Mouse (Mus musculus): ENCODE data around the gene Rassf4.
"Not testable (repeated sequence)": the region's sequence is repeated elsewhere in the genome, so short reads cannot be mapped to it uniquely, and the experiment has no call there.

Gene Rassf4

DNA sequence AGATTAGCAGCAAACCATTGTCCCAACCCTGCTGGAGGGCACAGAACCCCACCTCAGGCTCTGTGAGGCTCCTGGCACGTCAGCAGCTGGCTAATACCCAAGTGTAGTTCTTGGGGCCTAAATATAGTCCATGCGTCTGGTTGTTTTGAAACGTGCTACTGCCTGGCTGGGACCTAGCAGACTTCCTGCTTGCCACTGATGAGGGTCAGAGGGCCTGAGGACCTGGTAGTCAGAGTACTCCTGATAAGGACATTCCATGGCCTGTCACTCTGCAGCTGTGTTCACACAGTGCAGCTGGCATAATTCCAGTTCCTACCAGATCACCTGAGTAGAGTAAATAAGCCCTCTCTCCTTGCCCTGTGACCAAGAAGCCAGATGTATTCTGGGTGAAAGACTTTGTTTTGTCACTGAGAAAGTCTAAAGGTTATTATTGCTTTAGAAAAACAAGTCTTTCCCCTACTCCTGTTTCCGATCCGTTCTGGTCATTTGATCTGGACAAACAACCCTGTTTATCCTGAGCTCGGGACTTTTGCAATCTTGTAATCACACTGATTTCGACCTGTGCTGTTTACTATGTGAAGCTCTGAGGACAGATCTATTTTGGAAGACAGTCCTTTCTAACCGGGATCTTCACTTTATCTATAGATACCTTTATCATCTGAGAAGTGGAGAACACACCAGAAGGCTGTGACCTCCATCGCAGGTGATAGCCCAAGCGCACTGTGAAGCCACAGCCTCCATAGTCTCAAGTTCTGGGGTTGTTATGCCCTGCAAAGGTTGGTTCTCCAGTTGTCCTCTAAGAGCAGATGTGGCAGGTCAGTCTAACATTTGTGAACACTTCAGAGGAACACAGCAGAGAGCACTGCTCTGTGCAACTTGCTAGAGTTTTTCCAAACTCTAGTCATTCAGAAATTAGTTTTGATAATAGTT, 38.2 kb downstream of the Rassf4 start:
- peak; percentile 42 for DNase-seq

DNA sequence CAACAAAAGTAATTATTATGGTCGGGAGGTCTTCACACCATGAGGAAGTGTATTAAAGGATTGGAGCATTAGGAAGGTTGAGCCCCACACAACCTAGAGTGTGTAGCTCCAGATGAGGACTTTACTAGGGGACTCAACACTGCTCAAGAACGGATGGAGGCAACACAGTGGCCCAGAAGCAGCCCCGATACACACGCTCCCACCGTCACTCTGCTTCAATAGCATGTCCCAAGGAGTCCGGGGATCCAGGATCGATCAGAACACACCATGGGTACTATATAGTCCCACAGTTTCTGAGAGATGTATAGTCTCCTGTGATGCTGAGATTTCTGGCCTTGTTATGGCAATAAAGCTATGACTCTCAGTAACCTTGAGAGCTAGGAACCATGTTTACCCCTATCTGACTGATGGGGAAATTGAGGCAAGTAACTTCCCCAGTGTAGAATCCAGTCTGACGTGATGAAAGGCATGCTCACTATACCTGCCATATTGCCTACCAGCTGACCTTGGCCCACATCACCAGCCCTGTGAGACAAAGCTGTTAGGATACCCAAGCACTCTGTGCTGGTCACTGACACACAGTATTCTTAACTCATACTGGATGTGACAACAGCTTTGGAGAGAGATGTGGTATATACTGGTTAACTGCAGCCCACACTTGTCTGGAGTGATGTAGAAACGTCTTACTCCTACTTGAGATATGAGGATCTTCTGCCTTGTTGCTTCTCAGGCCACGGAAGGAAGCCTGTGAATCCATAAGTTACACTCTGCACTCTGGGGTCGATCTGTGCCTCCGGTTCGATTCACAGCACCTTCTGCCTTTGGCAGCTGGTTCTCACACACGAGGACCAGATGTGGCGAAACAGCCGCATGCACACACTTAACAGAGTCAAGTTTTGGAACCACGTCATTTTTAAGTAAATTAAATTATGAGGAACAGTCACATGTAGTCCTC, 39.7 kb downstream of the Rassf4 start:
- DNase-seq, result no peak

DNA sequence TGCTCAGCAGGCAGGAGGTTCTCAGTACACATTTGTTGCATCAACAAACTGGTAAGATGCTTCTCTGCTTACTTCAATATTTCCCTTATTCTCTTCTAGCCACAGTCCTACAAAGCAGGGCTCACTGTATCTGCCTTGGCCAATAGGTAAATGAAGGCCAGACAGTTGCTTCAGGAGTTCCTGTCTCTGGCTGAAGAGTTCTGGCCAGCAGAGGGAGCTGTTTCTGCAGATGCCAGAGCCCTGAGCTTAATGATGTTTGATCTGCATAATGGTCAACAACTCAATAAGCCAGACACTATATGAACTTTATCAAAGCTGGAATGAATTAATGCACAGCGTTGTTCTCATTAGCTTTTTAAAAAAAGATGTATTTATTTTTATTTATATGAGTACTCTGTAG, 41.6 kb downstream of the Rassf4 start:
- DNase-seq, result peak; percentile 76

DNA sequence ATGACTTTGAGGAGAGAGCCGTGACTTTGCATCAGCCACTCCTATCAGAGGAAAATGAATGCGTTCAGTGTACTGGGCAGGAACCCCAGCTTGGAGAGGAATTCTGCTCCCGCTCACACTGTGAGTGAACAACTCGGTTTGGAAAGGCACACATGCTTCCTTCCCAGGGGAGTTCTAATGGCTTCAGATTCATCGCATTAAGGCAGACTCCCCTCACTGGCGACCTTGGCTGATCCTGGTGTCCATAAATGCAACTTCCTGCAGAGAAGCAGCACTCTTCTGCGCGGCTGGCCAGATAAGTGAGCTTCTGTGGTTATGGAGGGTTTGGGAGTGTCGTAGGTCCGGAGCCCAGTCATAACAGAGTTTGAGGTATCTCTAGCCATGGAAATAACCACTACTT, 44.0 kb downstream of the Rassf4 start:
- no peak for DNase-seq

DNA sequence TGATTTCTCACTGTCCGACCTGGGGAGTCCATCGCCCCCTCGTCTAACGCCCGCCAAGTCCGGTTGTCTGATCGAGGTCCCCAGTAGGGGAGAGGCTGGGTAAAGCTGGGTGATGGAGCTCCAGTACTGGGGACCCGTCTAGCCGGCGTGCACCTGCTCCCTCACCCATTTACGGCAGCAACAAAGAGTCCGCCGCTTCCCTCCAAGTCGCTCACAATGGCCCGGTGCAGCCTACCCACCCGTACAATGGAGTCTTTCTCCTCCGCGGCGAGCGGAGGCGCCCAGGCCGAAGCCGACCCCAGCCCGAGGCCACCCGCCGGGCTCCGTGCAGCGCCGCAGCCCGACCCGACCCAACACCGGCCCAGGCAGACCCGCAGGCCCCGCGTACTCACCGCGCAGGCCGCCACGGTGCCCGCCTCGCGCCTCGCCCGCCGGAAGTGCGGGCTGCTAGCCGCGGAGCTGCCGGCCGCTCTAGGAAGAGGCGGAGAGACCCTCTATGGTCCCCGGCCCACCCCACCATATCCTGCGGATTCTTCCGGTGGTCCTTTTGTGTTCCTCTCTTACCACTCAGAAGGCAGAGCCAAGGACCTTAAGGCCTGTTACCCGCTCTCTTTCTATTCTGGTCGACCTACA, 45.1 kb downstream of the Rassf4 start, which contains the start of gene Zfp422:
Gene Zfp422 (minus strand): TSS at position 461 of the 633 bp plus-strand sequence.
- peak; percentile 92 for DNase-seq

DNA sequence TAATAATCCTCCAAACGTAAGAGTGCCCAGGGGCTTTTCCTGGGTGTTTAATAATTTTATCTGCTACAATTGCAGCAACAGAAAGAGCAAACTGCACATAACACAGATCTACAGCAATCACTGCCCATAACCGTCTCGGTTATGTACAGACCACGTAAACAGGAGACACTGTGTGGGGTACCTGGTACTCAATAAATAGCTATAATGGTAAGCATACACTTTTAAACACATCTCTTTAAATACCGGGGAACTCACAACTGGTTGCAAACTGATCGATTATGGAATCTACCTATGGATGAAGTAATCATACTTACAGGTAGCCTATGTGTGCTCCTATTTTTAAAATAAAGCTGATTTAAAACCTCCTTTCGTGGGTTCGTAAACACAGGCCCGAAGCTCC, 45.7 kb downstream of the Rassf4 start:
- no peak for DNase-seq

DNA sequence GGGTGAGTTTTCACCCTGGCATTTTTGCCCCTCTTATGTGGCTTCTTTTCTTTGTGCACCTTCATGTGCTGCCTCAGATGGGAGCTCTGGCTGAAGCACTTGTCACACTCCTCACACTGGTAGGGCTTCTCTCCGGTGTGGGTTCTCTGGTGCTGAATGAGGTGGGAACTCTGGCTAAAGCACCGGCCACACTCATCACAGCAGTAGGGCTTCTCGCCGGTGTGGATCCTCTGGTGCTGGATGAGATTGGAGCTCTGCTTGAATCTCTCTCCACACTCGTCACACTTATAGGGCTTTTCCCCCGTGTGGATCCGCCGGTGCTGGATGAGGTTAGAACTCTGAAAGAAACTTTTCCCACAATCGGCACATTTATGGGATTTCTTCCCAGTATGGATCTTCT, 47.3 kb downstream of the Rassf4 start:
- not testable (repeated sequence) for DNase-seq

DNA sequence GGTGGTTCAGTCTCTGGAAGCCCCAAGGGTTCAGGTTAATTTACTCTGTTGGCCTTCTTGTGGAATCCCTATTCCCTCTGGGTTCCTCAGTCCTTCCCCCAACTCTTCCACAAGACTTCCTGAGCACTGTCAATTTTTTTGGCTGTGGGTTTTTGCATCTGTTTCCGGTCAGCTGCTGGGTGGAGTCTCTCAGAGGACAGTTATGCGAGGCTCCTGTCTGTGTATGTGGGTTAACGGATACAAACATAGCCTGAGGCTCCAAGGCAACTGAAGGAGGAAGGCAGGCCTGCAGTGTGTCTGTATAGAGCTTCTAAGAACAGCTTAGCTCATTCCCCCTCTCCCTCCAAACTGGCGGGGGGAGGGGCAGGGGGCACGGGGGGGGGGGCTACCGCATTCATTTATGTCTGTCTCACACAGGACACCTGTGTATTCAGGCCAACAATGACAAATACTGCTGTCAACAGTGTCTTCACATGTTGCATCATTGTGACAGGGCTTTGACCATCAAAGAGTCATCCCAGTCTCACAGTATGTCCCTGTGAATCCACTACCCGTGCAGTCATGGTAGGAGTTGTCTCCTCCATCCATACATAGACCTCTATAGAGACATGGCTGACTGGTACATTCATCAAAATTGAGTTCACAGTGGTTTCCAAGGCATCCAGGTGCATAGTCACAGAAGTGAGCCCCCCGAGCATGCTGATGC, 52.3 kb downstream of the Rassf4 start:
- peak; percentile 9 for DNase-seq

DNA sequence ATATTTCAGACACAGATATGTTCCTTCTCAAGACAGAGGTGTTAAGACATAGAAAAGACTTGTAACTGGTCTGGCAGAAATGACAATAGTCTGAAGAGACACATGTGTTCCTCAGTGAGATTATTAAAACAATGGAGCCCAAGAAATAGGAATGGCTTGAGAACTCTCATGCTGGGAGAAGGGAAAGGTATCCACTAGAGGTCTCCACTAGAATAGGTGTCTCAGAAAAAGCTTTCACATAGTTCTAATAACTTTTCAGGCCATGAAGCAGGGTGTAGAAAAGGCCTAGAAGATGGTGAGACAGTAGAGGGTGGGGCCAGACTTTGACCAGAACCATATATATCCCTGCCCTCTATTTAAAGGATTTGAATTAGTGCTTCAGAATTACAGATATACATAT, 55.7 kb downstream of the Rassf4 start:
- DNase-seq, result no peak

DNA sequence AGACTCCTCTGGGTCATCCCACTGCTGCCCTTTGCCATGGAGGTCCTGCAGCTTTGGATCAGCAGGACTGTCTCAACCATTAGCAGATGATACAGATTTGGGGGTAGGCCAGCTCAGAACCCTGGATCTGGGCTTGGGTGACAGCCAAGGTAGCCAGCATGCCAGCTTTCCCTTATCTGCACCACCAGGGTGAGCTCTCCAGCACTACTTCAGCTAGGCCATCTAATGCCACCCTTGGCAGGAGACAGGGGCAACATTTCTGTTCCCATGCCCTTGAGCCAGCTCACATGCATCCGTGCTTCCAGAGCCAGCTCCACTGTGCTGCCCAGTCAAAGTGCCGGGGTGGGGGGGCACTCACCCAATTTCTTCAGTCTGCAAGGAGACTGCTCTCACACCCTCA, 58.0 kb downstream of the Rassf4 start:
- DNase-seq, result no peak

DNA sequence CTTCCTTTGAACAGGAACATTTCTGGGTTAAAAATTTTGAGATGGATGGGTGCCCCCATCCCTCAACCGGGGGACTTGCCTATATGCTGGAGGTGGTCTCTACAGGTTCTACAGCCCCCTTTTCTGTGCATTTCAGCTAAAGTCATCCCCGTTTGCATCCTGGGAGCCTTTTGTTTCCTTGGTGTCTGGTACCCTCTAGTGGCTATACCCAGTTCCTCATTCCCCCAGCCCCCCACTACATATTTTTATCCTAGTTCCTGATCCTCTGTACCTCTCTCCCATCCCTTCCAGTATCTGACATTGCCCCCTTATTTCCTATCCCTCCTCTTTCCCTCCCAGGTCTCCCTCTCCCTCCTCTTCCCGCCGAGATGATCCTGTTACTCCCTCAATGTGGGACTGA, 66.5 kb downstream of the Rassf4 start:
- DNase-seq, result peak; percentile 4

DNA sequence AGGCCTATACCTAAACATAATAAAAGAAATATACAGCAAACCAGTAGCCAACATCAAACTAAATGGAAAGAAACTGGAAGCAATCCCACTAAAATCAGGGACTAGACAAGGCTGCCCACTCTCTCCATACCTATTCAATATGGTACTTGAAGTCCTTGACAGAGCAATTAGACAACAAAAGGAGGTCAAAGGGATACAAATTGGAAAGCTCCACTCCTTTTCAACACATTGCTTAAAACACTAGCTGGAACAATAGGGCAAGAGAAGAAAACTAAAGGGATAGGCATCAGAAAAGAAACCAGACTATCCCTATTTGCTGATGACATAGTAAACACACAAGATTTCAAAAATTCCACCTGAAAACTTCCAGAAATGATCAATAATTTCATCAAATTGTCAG, 72.8 kb downstream of the Rassf4 start:
- DNase-seq, result not testable (repeated sequence)

DNA sequence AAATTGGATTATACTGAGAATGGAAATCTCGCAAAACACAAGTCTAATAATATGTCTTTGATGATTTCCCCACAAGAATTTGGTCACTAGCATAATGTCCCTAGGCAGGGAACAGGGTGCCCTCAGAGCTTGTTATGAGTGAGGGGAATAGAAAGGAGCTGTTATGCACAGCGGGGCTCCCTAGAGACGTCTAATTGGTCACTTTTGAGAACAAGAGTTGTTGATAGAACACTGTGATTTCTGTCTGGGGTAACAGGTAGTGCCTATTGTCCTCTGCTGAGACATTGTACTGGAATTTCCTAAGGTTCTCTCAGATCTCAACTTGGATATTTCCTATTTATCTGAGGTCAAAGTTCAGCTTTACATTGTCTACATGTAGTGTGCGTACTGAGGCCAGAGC, 89.7 kb downstream of the Rassf4 start, which contains the start of gene Olfr215:
Gene Olfr215 (minus strand): TSS at position 101 of the 400 bp plus-strand sequence.
- no peak for DNase-seq
